Mouse (Mus musculus) midbrain, embryonic 15.5 days (tissue): ENCODE results near the gene Rasgrp4. TPM values are rescaled to one million over a fixed set of nuclear protein-coding genes. Genes with fewer than 3 reads are reported as not detected.
"Not testable (repeated sequence)": the region's sequence is repeated elsewhere in the genome, so short reads cannot be mapped to it uniquely, and the experiment has no call there.

Experiments used
- ATAC-seq: fragments of 200-750 bp; cut with Nextera tagmentation; replicated peaks from 2 replicates; pipeline ENCODE4 v1.8.0; 2017; ENCODE audit warnings: moderate TSS enrichment
- H3K27ac ChIP-seq: fragments of 300-500 bp; sonication (generic); 2 replicates; pipeline ENCODE4 v1.5.1; 2015; ENCODE audit warnings: mild to moderate bottlenecking, inconsistent platforms
- H3K27me3 ChIP-seq: fragments of 300-500 bp; sonication (generic); replicated peaks from 2 replicates; pipeline ENCODE4 v1.6.1; 2015; ENCODE audit warnings: inconsistent platforms
- H3K36me3 ChIP-seq: fragments of 300-500 bp; sonication (generic); replicated peaks from 2 replicates; pipeline ENCODE4 v1.6.1; 2015; ENCODE audit warnings: inconsistent platforms
- H3K4me1 ChIP-seq: fragments of 300-500 bp; sonication (generic); 2 replicates; pipeline ENCODE4 v1.6.1; 2015; ENCODE audit warnings: inconsistent platforms
- H3K4me2 ChIP-seq: fragments of 300-500 bp; sonication (generic); 2 replicates; pipeline ENCODE4 v1.6.1; 2015; ENCODE audit warnings: inconsistent platforms, mild to moderate bottlenecking, moderate library complexity
- H3K4me3 ChIP-seq: fragments of 300-500 bp; sonication (generic); 2 replicates; pipeline ENCODE4 v1.5.1; 2015; ENCODE audit warnings: mild to moderate bottlenecking, inconsistent platforms
- H3K9ac ChIP-seq: fragments of 300-500 bp; sonication (generic); 2 replicates; pipeline ENCODE4 v1.6.1; 2015; ENCODE audit warnings: mild to moderate bottlenecking, inconsistent platforms
- H3K9me3 ChIP-seq: fragments of 300-500 bp; sonication (generic); 2 replicates; pipeline ENCODE4 v1.6.1; 2016; ENCODE audit warnings: inconsistent platforms
- WGBS: fragments of 180-500 bp; shearing (Covaris S2); methylation state at CpG from one replicate; pipeline ENCODE4 v1.1.7; 2015; ENCODE audit warnings: mixed read lengths; 5-methylcytosine and 5-hydroxymethylcytosine counted together
- polyA plus RNA-seq: library from polyadenylated mRNA; unstranded; fragments of >200 nt; fragmentation: Nextera tagmentation; extraction: Ambion mirVana; gene quantifications from 2 replicates; pipeline ENCODE4 v1.2.1, GENCODE M21; 2015

Gene Rasgrp4
- polyA plus RNA-seq, 1 experiment from 2014 or later: 0.90 TPM

DNA sequence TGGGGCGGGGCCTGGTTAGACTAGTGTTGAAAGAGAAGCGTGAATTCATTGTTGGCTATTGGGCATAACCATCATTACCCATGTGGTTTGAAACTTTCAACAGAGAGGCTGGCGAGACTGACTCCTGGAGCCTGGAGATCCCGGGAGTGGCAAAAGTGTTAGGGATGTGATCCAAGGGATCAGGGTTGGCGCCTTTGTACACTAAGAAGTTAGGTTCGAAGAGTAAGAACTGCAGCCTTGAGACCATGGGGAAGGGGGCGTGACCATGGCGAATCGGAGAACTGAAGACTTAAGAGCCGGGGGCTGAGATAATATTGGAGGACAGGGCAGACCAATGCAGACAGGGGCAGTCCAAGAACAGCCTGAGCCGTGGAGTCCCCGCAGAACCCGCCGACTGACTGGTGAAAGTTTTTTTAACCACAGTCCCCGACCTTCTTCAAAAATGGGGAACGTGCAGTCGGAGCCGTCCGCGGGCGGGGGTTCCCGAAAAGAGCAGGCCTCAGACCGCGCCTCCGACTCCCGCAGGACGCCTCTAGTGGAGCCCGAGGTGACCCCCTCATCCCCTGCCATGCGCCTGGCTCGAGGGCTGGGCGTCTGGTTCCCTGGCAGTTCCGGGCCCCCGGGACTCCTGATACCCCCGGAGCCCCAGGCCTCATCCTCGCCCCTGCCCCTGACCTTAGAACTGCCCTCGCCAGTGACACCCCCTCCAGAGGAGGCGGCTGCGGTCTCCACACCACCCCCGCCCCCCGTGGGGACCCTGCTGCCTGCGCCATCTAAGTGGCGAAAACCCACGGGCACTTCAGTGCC lies 36.3 kb downstream of the Rasgrp4 start:
- no peak overlapping the region for H3K9ac ChIP-seq
- H3K27me3 ChIP-seq: peaks cover 49% of the 10 kb centered on the region
- H3K36me3 ChIP-seq: peaks cover 20% of the 10 kb centered on the region
- H3K9me3 ChIP-seq: no peaks in the 10 kb centered on the region
- peak overlapping the region; percentile 66 for H3K4me2 ChIP-seq
- H3K4me3 ChIP-seq: peak overlapping the region; percentile 60
- H3K27ac ChIP-seq: no peak overlapping the region
- no peak for ATAC-seq
- WGBS: 1% methylated on average over 43 of the region's 43 CpGs
- H3K4me1 ChIP-seq: peaks cover 39% of the 10 kb centered on the region

- H3K9ac ChIP-seq: no peak overlapping the region
- WGBS: 5% methylated on average over 34 of the region's 34 CpGs
- H3K4me3 ChIP-seq: peak overlapping the region; percentile 60; the same call in 1 of the 2 replicates
- ATAC-seq: no peak
- no peaks in the 10 kb centered on the region for H3K9me3 ChIP-seq
- H3K4me2 ChIP-seq: peak overlapping the region; percentile 66
- peaks cover 49% of the 10 kb centered on the region for H3K27me3 ChIP-seq
- H3K36me3 ChIP-seq: peaks cover 25% of the 10 kb centered on the region
- H3K27ac ChIP-seq: no peak overlapping the region
- H3K4me1 ChIP-seq: peaks cover 39% of the 10 kb centered on the region
Measured at GRCm38 (mm10) chr7:29171562-29172097, 37.0 kb downstream of the Rasgrp4 start.

- no peak for ATAC-seq
- H3K4me1 ChIP-seq: peaks cover 37% of the 10 kb centered on the region
- H3K36me3 ChIP-seq: peaks cover 25% of the 10 kb centered on the region
- H3K9me3 ChIP-seq: no peaks in the 10 kb centered on the region
- H3K9ac ChIP-seq: no peak overlapping the region
- 35% methylated on average over 32 of the region's 32 CpGs for WGBS
- H3K27me3 ChIP-seq: peaks cover 49% of the 10 kb centered on the region
- H3K4me2 ChIP-seq: no peak overlapping the region
- no peak overlapping the region for H3K27ac ChIP-seq
- no peak overlapping the region for H3K4me3 ChIP-seq
Measured at GRCm38 (mm10) chr7:29172390-29173016, 37.9 kb downstream of the Rasgrp4 start.

- H3K9ac ChIP-seq: no peak overlapping the region
- no peak overlapping the region for H3K4me3 ChIP-seq
- no peak for ATAC-seq
- 85% methylated on average over 4 of the region's 4 CpGs for WGBS
- H3K27ac ChIP-seq: no peak overlapping the region
- H3K4me2 ChIP-seq: no peak overlapping the region
- H3K36me3 ChIP-seq: peaks cover 25% of the 10 kb centered on the region
- H3K27me3 ChIP-seq: peaks cover 22% of the 10 kb centered on the region
- H3K4me1 ChIP-seq: peaks cover 21% of the 10 kb centered on the region
- H3K9me3 ChIP-seq: no peaks in the 10 kb centered on the region
Measured at GRCm38 (mm10) chr7:29178106-29178505, 43.5 kb downstream of the Rasgrp4 start.

DNA sequence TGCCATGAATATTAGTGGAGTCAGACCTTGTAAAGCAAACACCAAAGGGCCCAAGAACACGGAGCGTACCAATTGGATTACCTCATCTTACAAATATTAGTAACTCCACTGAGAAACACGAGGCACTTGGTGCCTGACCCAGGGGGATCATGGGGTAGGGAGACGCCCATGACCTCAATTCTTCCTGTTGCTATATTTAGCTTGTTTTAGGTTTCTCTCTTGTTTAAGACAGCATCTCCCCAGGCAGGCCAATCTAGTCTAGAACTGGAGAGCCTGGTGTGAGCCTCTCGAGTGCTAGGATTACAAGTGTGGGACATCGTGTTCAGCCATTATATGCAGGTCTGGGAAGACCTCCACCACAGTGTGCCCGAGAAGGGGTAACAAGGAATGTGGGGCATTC lies 44.7 kb downstream of the Rasgrp4 start:
- peak overlapping the region; percentile 88; the same call in 1 of the 2 replicates for H3K9ac ChIP-seq

GRCm38 (mm10) chr7:29180077-29180853 lies 45.6 kb downstream of the Rasgrp4 start, which contains the start of gene Psmd8:
Gene Psmd8, minus strand, starts transcription at chr7:29180701.
- Histone ChIP-seq H3K4me2 (peak within 1 kb of the TSS; percentile 71), H3K4me1 (peaks cover 21% of the 10 kb centered on the region)

More for the DNA sequence above, 44.7 kb downstream of the Rasgrp4 start:
- Histone ChIP-seq H3K36me3 (peaks cover 19% of the 10 kb centered on the region), H3K9me3 (no peaks in the 10 kb centered on the region), H3K4me2 (peak overlapping the region; percentile 71), H3K4me3 (peak overlapping the region; percentile 78), H3K27me3 (peaks cover 10% of the 10 kb centered on the region; the same call in 1 of the 2 replicates), H3K4me1 (peaks cover 21% of the 10 kb centered on the region), H3K27ac (no peak overlapping the region)
- WGBS: 58% methylated on average over 7 of the region's 7 CpGs
- ATAC-seq: no peak

DNA sequence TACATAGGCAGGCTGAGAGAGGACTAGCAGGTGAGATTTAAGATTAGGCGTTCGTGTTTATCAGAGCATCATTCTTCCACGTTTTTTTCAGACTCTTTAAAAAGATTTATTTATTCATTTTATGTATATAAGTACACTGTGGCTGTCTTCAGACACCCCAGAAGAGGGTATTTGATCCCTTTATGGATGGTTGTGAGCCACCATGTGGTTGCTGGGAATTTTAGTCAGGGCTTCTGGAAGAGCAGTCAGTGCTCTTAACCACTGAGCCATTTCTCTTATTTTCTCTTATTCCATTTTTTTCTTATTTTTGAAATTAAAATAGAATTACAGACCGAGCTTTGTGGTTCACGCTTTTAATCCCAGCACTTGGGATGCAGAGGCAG lies 46.2 kb downstream of the Rasgrp4 start:
- peak overlapping the region; percentile 79 for H3K27ac ChIP-seq
- no peaks in the 10 kb centered on the region for H3K9me3 ChIP-seq
- H3K4me3 ChIP-seq: peak overlapping the region; percentile 78
- H3K4me2 ChIP-seq: peak overlapping the region; percentile 71
- peak; percentile 56 for ATAC-seq
- 0 out of 2 replicates have a peak, but pooled peaks cover under 1% of the 10 kb centered on the region for H3K27me3 ChIP-seq
- peaks cover 6% of the 10 kb centered on the region; the same call in 1 of the 2 replicates for H3K36me3 ChIP-seq
- 41% methylated on average over 5 of the region's 5 CpGs for WGBS
- peak overlapping the region; percentile 8; the same call in 1 of the 2 replicates for H3K9ac ChIP-seq
- peaks cover 21% of the 10 kb centered on the region for H3K4me1 ChIP-seq

More at GRCm38 (mm10) chr7:29180077-29180853, 45.6 kb downstream of the Rasgrp4 start, which contains the start of gene Psmd8:
- H3K9me3 ChIP-seq: no peaks in the 10 kb centered on the region
- under 1% methylated on average over 62 of the region's 62 CpGs for WGBS
- H3K4me3 ChIP-seq: peak within 1 kb of the TSS; percentile 78
- ATAC-seq: peak; percentile 94
- H3K27me3 ChIP-seq: 0 out of 2 replicates have a peak, but pooled peaks cover 3% of the 10 kb centered on the region
- H3K9ac ChIP-seq: peak within 1 kb of the TSS; percentile 88
- H3K36me3 ChIP-seq: peaks cover 12% of the 10 kb centered on the region
- H3K27ac ChIP-seq: peak within 1 kb of the TSS; percentile 79

DNA sequence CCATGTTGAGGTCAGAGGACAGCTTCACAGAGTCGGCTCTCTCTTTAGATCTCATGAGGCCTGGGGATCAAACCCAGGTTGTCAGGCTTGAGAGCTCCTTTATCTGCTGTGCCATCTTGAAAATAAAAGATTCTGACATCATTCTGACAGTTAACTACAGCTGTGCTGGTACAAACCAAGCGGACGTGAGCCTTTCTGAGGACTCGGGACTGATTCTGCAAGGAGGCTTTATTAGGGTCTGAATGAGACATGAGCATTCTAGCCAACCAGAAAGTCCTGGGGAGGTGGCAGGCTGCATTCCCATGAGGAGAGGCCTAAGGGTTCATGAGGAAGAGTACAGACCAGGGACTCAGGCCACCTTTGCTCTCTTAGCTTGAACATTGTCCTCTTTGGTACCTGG lies 46.7 kb downstream of the Rasgrp4 start:
- ATAC-seq, H3K9ac ChIP-seq, H3K9me3 ChIP-seq, H3K27me3 ChIP-seq, H3K36me3 ChIP-seq: not testable (repeated sequence)
- 0 out of 2 replicates have a peak overlapping the region, but pooled peaks have one; percentile 78 for H3K4me3 ChIP-seq
- H3K27ac ChIP-seq: peak overlapping the region; percentile 79
- H3K4me1 ChIP-seq: peaks cover 21% of the 10 kb centered on the region
- 86% methylated on average over 4 of the region's 4 CpGs for WGBS
- peak overlapping the region; percentile 71; the same call in 1 of the 2 replicates for H3K4me2 ChIP-seq

DNA sequence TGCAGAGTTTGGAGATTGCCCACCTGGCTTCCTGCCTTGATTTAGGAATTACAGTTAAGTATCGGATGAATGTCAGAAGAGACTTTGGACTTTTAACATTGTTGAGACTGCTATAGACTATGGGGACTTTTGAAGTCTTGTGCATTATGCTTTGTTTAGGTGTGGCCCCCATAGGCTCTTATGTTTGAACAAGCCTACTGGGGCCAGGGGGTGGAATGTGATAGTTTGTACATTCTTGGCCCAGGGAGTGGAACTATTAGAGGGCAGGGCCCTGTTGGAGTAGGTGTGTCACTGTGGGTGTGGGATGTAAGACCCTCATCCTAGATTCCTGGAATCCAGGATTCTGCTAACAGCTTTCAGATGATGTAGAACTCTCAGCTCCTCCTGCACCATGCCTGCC lies 59.6 kb downstream of the Rasgrp4 start:
- not testable (repeated sequence) for H3K4me3 ChIP-seq, H3K4me1 ChIP-seq, H3K9ac ChIP-seq, H3K4me2 ChIP-seq, ATAC-seq, H3K27me3 ChIP-seq, H3K27ac ChIP-seq, H3K9me3 ChIP-seq, H3K36me3 ChIP-seq
- 88% methylated on average over 1 of the region's 1 CpGs for WGBS

GRCm38 (mm10) chr7:29202577-29202976 lies 67.9 kb downstream of the Rasgrp4 start:
- WGBS: 83% methylated on average over 6 of the region's 6 CpGs
- Histone ChIP-seq H3K36me3 (no peaks in the 10 kb centered on the region), H3K4me2 (no peak overlapping the region), H3K4me3 (no peak overlapping the region), H3K27me3 (no peaks in the 10 kb centered on the region), H3K4me1 (no peaks in the 10 kb centered on the region), H3K9ac (no peak overlapping the region), H3K9me3 (no peaks in the 10 kb centered on the region), H3K27ac (no peak overlapping the region)
- no peak for ATAC-seq
